Mouse (Mus musculus): ENCODE data around the gene Slc29a3. TPM values are rescaled to one million over a fixed set of nuclear protein-coding genes. Genes with fewer than 3 reads are reported as not detected.
A peak's percentile ranks its signal among the peaks of the same experiment; 100 is the strongest.

The Slc29a3 gene
- polyA plus RNA-seq, 1 experiment from 2014 or later = 9.0 TPM

- no peak for DNase-seq (ENCODE audit: low spot score)
- H3K9ac ChIP-seq (ENCODE audit: low read depth, low read length) = no peak overlapping the region
These were observed 42.2 kb upstream of the Slc29a3 start for GRCm38 (mm10) chr10:60794792-60795191.

GRCm38 (mm10) chr10:60794374-60794773, 41.8 kb upstream of the Slc29a3 start:
- Histone ChIP-seq H3K27me3 (replicated peaks; ENCODE audit: control insufficient read depth, insufficient read depth, low read length) (no peaks in the 10 kb centered on the region), H3K4me1 (ENCODE audit: control insufficient read depth, insufficient read depth, low read length) (peaks cover 12% of the 10 kb centered on the region; the same call in 1 of the 2 replicates), H3K27ac (replicated peaks; ENCODE audit: low read depth, low read length) (peak overlapping the region; percentile 64), H3K4me2 (ENCODE audit: low read depth, low read length) (no peak overlapping the region), H3K9ac (ENCODE audit: low read depth, low read length) (no peak overlapping the region), H3K36me3 (ENCODE audit: control insufficient read depth, insufficient read depth, low read length) (no peaks in the 10 kb centered on the region), H3K4me3 (ENCODE audit: low read depth, low read length) (no peak overlapping the region), H3K9me3 (ENCODE audit: control insufficient read depth, low read length) (no peaks in the 10 kb centered on the region)
- 20% methylated on average over 8 of the region's 11 CpGs for WGBS
- ATAC-seq (ENCODE audit: low read depth) (peak; percentile 81), DNase-seq (ENCODE audit: low spot score) (peak; percentile 88)

More at GRCm38 (mm10) chr10:60794792-60795191, 42.2 kb upstream of the Slc29a3 start:
- no peaks in the 10 kb centered on the region for H3K9me3 ChIP-seq (ENCODE audit: control insufficient read depth, low read length)
- no peaks in the 10 kb centered on the region for H3K36me3 ChIP-seq (ENCODE audit: control insufficient read depth, insufficient read depth, low read length)
- peaks cover 2% of the 10 kb centered on the region; the same call in 1 of the 2 replicates for H3K27me3 ChIP-seq (replicated peaks; ENCODE audit: control insufficient read depth, insufficient read depth, low read length)
- ATAC-seq (ENCODE audit: low read depth) = no peak
- H3K4me3 ChIP-seq (ENCODE audit: low read depth, low read length) = no peak overlapping the region
- 41% methylated on average over 8 of the region's 8 CpGs for WGBS
- H3K4me1 ChIP-seq (ENCODE audit: control insufficient read depth, insufficient read depth, low read length) = peaks cover 12% of the 10 kb centered on the region; the same call in 1 of the 2 replicates
- H3K4me2 ChIP-seq (ENCODE audit: low read depth, low read length) = no peak overlapping the region
- peak overlapping the region; percentile 64 for H3K27ac ChIP-seq (replicated peaks; ENCODE audit: low read depth, low read length)

- no peaks in the 10 kb centered on the region for H3K27me3 ChIP-seq (replicated peaks; ENCODE audit: control insufficient read depth, insufficient read depth, low read length)
- H3K4me1 ChIP-seq (ENCODE audit: control insufficient read depth, insufficient read depth, low read length) = peaks cover 12% of the 10 kb centered on the region; the same call in 1 of the 2 replicates
- ATAC-seq (ENCODE audit: low read depth) (no peak), DNase-seq (ENCODE audit: low spot score) (no peak)
- no peak overlapping the region; the same call in 1 of the 2 replicates for H3K9ac ChIP-seq (ENCODE audit: low read depth, low read length)
- no peaks in the 10 kb centered on the region for H3K36me3 ChIP-seq (ENCODE audit: control insufficient read depth, insufficient read depth, low read length)
- WGBS = 33% methylated on average over 11 of the region's 11 CpGs
- no peak overlapping the region for H3K27ac ChIP-seq (replicated peaks; ENCODE audit: low read depth, low read length)
- no peaks in the 10 kb centered on the region for H3K9me3 ChIP-seq (ENCODE audit: control insufficient read depth, low read length)
- no peak overlapping the region for H3K4me3 ChIP-seq (ENCODE audit: low read depth, low read length)
- no peak overlapping the region for H3K4me2 ChIP-seq (ENCODE audit: low read depth, low read length)
These were observed 40.2 kb upstream of the Slc29a3 start for GRCm38 (mm10) chr10:60792841-60793240.

GRCm38 (mm10) chr10:60792365-60792764, 39.8 kb upstream of the Slc29a3 start:
- DNase-seq (ENCODE audit: low spot score) = no peak
- no peak overlapping the region for H3K4me2 ChIP-seq (ENCODE audit: low read depth, low read length)
- no peak overlapping the region for H3K27ac ChIP-seq (replicated peaks; ENCODE audit: low read depth, low read length)
- H3K4me1 ChIP-seq (ENCODE audit: control insufficient read depth, insufficient read depth, low read length) = peaks cover 12% of the 10 kb centered on the region; the same call in 1 of the 2 replicates
- ATAC-seq (ENCODE audit: low read depth) = no peak
- no peaks in the 10 kb centered on the region for H3K9me3 ChIP-seq (ENCODE audit: control insufficient read depth, low read length)
- H3K36me3 ChIP-seq (ENCODE audit: control insufficient read depth, insufficient read depth, low read length) = no peaks in the 10 kb centered on the region
- no peak overlapping the region for H3K4me3 ChIP-seq (ENCODE audit: low read depth, low read length)
- WGBS = 45% methylated on average over 10 of the region's 10 CpGs
- H3K9ac ChIP-seq (ENCODE audit: low read depth, low read length) = no peak overlapping the region
- no peaks in the 10 kb centered on the region for H3K27me3 ChIP-seq (replicated peaks; ENCODE audit: control insufficient read depth, insufficient read depth, low read length)

- Histone ChIP-seq H3K27me3 (replicated peaks; ENCODE audit: control insufficient read depth, insufficient read depth, low read length) (no peaks in the 10 kb centered on the region), H3K27ac (replicated peaks; ENCODE audit: low read depth, low read length) (no peak overlapping the region), H3K9ac (ENCODE audit: low read depth, low read length) (no peak overlapping the region), H3K4me3 (ENCODE audit: low read depth, low read length) (no peak overlapping the region), H3K9me3 (ENCODE audit: control insufficient read depth, low read length) (no peaks in the 10 kb centered on the region), H3K36me3 (ENCODE audit: control insufficient read depth, insufficient read depth, low read length) (no peaks in the 10 kb centered on the region), H3K4me1 (ENCODE audit: control insufficient read depth, insufficient read depth, low read length) (peaks cover 12% of the 10 kb centered on the region; the same call in 1 of the 2 replicates), H3K4me2 (ENCODE audit: low read depth, low read length) (no peak overlapping the region)
- DNase-seq (ENCODE audit: low spot score) = no peak
- WGBS = 84% methylated on average over 6 of the region's 6 CpGs
- no peak for ATAC-seq (ENCODE audit: low read depth)
These were observed 38.3 kb upstream of the Slc29a3 start for GRCm38 (mm10) chr10:60790912-60791311.

- 0 out of 2 replicates have a peak, but pooled peaks cover under 1% of the 10 kb centered on the region for H3K4me1 ChIP-seq (ENCODE audit: control insufficient read depth, insufficient read depth, low read length)
- no peak overlapping the region for H3K4me3 ChIP-seq (ENCODE audit: low read depth, low read length)
- H3K9ac ChIP-seq (ENCODE audit: low read depth, low read length) = no peak overlapping the region
- H3K4me2 ChIP-seq (ENCODE audit: low read depth, low read length) = no peak overlapping the region
- 0 out of 2 replicates have a peak, but pooled peaks have one; percentile 20 for ATAC-seq (ENCODE audit: low read depth)
- H3K9me3 ChIP-seq (ENCODE audit: control insufficient read depth, low read length) = no peaks in the 10 kb centered on the region
- DNase-seq (ENCODE audit: low spot score) = no peak
- no peak overlapping the region for H3K27ac ChIP-seq (replicated peaks; ENCODE audit: low read depth, low read length)
- 71% methylated on average over 15 of the region's 16 CpGs for WGBS
- H3K27me3 ChIP-seq (replicated peaks; ENCODE audit: control insufficient read depth, insufficient read depth, low read length) = no peaks in the 10 kb centered on the region
- H3K36me3 ChIP-seq (ENCODE audit: control insufficient read depth, insufficient read depth, low read length) = no peaks in the 10 kb centered on the region
These were observed 34.9 kb upstream of the Slc29a3 start for GRCm38 (mm10) chr10:60787303-60788074.

- Histone ChIP-seq H3K9ac (ENCODE audit: low read depth, low read length) (no peak overlapping the region; the same call in 1 of the 2 replicates), H3K36me3 (ENCODE audit: control insufficient read depth, insufficient read depth, low read length) (no peaks in the 10 kb centered on the region)
These were observed 31.0 kb upstream of the Slc29a3 start for GRCm38 (mm10) chr10:60783608-60784007.

GRCm38 (mm10) chr10:60779628-60780027, 27.0 kb upstream of the Slc29a3 start:
- Histone ChIP-seq H3K27ac (replicated peaks; ENCODE audit: low read depth, low read length) (no peak overlapping the region), H3K4me3 (ENCODE audit: low read depth, low read length) (no peak overlapping the region), H3K4me2 (ENCODE audit: low read depth, low read length) (peak overlapping the region; percentile 33), H3K27me3 (replicated peaks; ENCODE audit: control insufficient read depth, insufficient read depth, low read length) (no peaks in the 10 kb centered on the region), H3K9me3 (ENCODE audit: control insufficient read depth, low read length) (no peaks in the 10 kb centered on the region), H3K36me3 (ENCODE audit: control insufficient read depth, insufficient read depth, low read length) (0 out of 2 replicates have a peak, but pooled peaks cover 3% of the 10 kb centered on the region), H3K4me1 (ENCODE audit: control insufficient read depth, insufficient read depth, low read length) (no peaks in the 10 kb centered on the region), H3K9ac (ENCODE audit: low read depth, low read length) (0 out of 2 replicates have a peak overlapping the region, but pooled peaks have one; percentile 15)
- peak; percentile 82 for DNase-seq (ENCODE audit: low spot score)
- ATAC-seq (ENCODE audit: low read depth) = peak; percentile 56
- WGBS = 16% methylated on average over 8 of the region's 9 CpGs

More at GRCm38 (mm10) chr10:60783608-60784007, 31.0 kb upstream of the Slc29a3 start:
- Histone ChIP-seq H3K4me3 (ENCODE audit: low read depth, low read length) (no peak overlapping the region), H3K9me3 (ENCODE audit: control insufficient read depth, low read length) (no peaks in the 10 kb centered on the region), H3K27ac (replicated peaks; ENCODE audit: low read depth, low read length) (no peak overlapping the region), H3K4me1 (ENCODE audit: control insufficient read depth, insufficient read depth, low read length) (no peaks in the 10 kb centered on the region), H3K4me2 (ENCODE audit: low read depth, low read length) (no peak overlapping the region), H3K27me3 (replicated peaks; ENCODE audit: control insufficient read depth, insufficient read depth, low read length) (no peaks in the 10 kb centered on the region)
- WGBS = 28% methylated on average over 2 of the region's 2 CpGs
- ATAC-seq (ENCODE audit: low read depth) = no peak
- DNase-seq (ENCODE audit: low spot score) = no peak

All from embryonic facial prominence, embryonic 14.5 days (tissue).